Mouse (Mus musculus) CH12.LX (cell line): Measurements from ENCODE around the gene Comtd1.

ENCODE experiments used
- CTCF ChIP-seq, 2 experiments: IDR thresholded peaks in 1 of 2; conservative IDR thresholded peaks in 1 of 2; 2 replicates each; pipeline ENCODE4 v1.5.1; 2011 to 2012; ENCODE audit warnings: low read depth in 2 of 2, low read length in 2 of 2, improper control_type of control experiment in 1 of 2, inconsistent platforms in 1 of 2, mild to moderate bottlenecking in 1 of 2, moderate library complexity in 1 of 2
- EP300 ChIP-seq: IDR thresholded peaks from 2 replicates; pipeline ENCODE4 v1.6.1; 2011; ENCODE audit warnings: low read length, improper control_type of control experiment
- GABPA ChIP-seq: IDR thresholded peaks from 2 replicates; pipeline ENCODE4 v1.6.1; 2012; ENCODE audit warnings: low read depth, low read length, improper control_type of control experiment, inconsistent platforms; ENCODE audit not compliant: insufficient replicate concordance
- MAFK ChIP-seq: IDR thresholded peaks from 2 replicates; pipeline ENCODE4 v1.6.1; 2011; ENCODE audit warnings: low read length, improper control_type of control experiment; ENCODE audit not compliant: insufficient replicate concordance
- MAX ChIP-seq: IDR thresholded peaks from 2 replicates; pipeline ENCODE4 v1.6.1; 2011; ENCODE audit warnings: low read length, improper control_type of control experiment
- MAZ ChIP-seq: IDR thresholded peaks from 2 replicates; pipeline ENCODE4 v1.6.1; 2012; ENCODE audit warnings: low read depth, mild to moderate bottlenecking, inconsistent platforms, low read length, improper control_type of control experiment, moderate library complexity
- MYC ChIP-seq: IDR thresholded peaks from 2 replicates; pipeline ENCODE4 v1.6.1; 2011; ENCODE audit warnings: low read depth, mild to moderate bottlenecking, improper control_type of control experiment, low read length
- POLR2A ChIP-seq: IDR thresholded peaks from 2 replicates; pipeline ENCODE4 v1.6.1; 2011; ENCODE audit warnings: low read depth, mild to moderate bottlenecking, improper control_type of control experiment, low read length
- RAD21 ChIP-seq: IDR thresholded peaks from 2 replicates; pipeline ENCODE4 v1.6.1; 2011; ENCODE audit warnings: low read depth, mild to moderate bottlenecking, low read length, improper control_type of control experiment, moderate library complexity
- SIN3A ChIP-seq: IDR thresholded peaks from 2 replicates; pipeline ENCODE4 v1.6.1; 2012; ENCODE audit warnings: low read length, improper control_type of control experiment, inconsistent platforms
- USF1 ChIP-seq: IDR thresholded peaks from 2 replicates; pipeline ENCODE4 v1.6.1; 2014; ENCODE audit warnings: low read depth, mild to moderate bottlenecking, inconsistent platforms, low read length, improper control_type of control experiment
- ZMIZ1 ChIP-seq: IDR thresholded peaks from 2 replicates; pipeline ENCODE4 v1.6.1; 2012; ENCODE audit warnings: low read depth, mild to moderate bottlenecking, inconsistent platforms, low read length, improper control_type of control experiment

DNA sequence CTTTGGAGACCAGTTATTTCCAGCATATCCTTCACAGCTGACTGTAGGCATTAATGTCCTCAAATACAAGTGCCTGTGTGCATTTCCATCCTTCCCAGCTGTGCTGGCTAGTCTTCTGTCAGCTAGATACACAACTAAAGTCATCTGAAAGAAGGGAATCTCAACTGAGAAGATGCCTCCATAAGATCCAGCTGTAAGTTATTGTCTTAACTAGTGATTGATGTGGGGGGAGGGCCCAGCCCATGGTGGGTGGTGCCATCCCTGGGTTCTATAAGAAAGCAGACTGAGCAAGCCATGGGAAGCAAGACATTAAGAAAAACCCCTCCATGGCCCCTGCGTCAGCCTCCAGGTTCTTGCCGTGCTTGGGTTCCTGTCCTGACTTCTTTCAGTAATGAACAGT, 23.8 kb downstream of the Comtd1 start, which contains the start of gene Vdac2:
- TF ChIP-seq CTCF (conservative IDR thresholded peaks at IDR 0.05 in 1 of 2, IDR thresholded peaks at IDR 0.05 in 1 of 2; ENCODE audit: low read depth in 2 of 2, low read length in 2 of 2): no peak
- TF ChIP-seq EP300: no peak
- TF ChIP-seq MAFK: no peak
- TF ChIP-seq MYC: no peak
- no peak for TF ChIP-seq GABPA
- no peak for TF ChIP-seq POLR2A
- TF ChIP-seq MAX: no peak
- no peak for TF ChIP-seq USF1
- TF ChIP-seq RAD21: no peak
- no peak for TF ChIP-seq SIN3A
- no peak for TF ChIP-seq ZMIZ1
- no peak for TF ChIP-seq MAZ
